Mouse (Mus musculus) adrenal gland, adult 10 weeks (tissue): ENCODE data around the gene P2rx2. TPM values are rescaled to one million over a fixed set of nuclear protein-coding genes. Genes with fewer than 3 reads are reported as not detected.

Source experiments
- polyA plus RNA-seq: library from polyadenylated mRNA; stranded (reverse); fragments of 350-450 nt; fragmentation: Illumina TruSeq; extraction: RNeasy Lipid Tissue Mini Kit (QIAGEN cat#74804); gene quantifications from one replicate; pipeline ENCODE4 v1.2.3, GENCODE M21; 2014; ENCODE audit warnings: low read depth, low replicate concordance

The P2rx2 gene
- polyA plus RNA-seq, result not detected

DNA sequence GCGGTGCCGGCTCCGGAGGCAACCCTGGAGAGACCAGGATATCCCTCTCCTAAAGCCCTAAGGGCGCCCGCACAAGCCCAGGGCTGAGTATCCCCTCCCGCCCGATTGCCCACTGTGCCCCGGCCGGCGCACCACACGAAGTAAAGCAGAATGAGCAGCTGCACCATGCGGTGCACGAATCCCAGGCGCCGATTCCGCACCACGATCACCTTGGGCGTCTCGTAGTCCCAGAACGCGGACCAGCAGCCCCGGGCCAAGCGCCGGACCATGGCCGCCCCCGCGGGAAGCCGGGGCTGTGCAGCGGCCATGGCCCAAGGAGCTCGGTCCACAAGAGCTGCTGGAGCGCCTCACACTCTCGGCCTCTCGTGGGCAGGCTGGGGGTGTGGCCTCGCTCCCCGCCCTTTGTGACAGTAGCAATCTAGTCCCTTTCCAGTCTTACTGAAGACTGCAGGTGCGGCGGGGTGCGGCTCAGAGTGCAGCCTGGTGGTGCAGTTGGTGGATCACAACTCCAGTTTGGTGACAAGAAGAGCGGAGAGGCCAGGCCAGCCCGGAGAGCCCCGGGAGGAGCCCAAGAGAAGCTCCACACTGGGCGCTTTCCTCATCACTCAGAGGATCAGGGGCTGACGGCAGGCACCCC, at the start of gene P2rx2:
P2rx2 (minus strand) TSS at position 565 of the 637 bp plus-strand sequence.

DNA sequence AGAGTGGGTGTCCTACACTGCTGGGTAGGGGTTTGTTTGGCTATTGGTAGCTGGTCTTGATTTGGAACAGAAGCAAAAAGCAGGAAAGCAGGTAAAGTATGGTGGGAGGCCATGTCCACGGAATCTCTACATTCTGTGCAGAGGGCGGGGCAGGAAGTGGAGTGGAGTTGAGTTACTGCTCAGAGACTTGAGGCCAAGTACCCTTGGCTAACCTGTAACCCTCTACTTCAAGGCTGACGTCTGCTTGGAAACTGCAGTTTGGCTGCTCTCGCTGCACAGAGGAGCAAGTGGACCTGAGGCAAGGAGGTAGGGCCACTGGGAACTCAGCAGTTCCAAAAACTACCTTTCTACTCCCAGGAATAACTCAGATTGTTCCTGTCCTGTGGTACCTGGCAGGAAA, 1.5 kb upstream of the P2rx2 start, which contains the start of gene Lrcol1:
Lrcol1 (plus strand) TSS at position 207 of the 400 bp plus-strand sequence.

Other genes starting within 250 kb of the P2rx2 start
- gene Gm35315, start 248.8 kb downstream of the P2rx2 start, polyA plus RNA-seq, result 1.6 TPM
- not detected for gene Plcxd1, start 243.2 kb downstream of the P2rx2 start, polyA plus RNA-seq
- gene Gtpbp6, start 235.0 kb downstream of the P2rx2 start, polyA plus RNA-seq, result not detected
- gene Zfp605, start 233.1 kb downstream of the P2rx2 start, polyA plus RNA-seq, result 17.5 TPM
- 20.0 TPM for gene Chfr, start 207.4 kb downstream of the P2rx2 start, polyA plus RNA-seq
- gene Golga3, start 166.5 kb downstream of the P2rx2 start, polyA plus RNA-seq, result 21.9 TPM
- 76.6 TPM for gene Ankle2, start 112.2 kb downstream of the P2rx2 start, polyA plus RNA-seq
- 46.5 TPM for gene Pgam5, start 73.3 kb downstream of the P2rx2 start, polyA plus RNA-seq
- gene Pxmp2, start 57.0 kb downstream of the P2rx2 start, polyA plus RNA-seq, result 8.0 TPM
- gene Pole, start 56.9 kb downstream of the P2rx2 start, polyA plus RNA-seq, result 2.6 TPM
- not detected for gene Lrcol1, start 1.5 kb upstream of the P2rx2 start, polyA plus RNA-seq
- 6.1 TPM for gene Fbrsl1, start 105.3 kb upstream of the P2rx2 start, polyA plus RNA-seq
- not detected for gene Galnt9, start 201.1 kb upstream of the P2rx2 start, polyA plus RNA-seq